Mouse (Mus musculus): ENCODE data around the gene Cytip. TPM values are rescaled to one million over a fixed set of nuclear protein-coding genes. Genes with fewer than 3 reads are reported as not detected.

Cytip gene
- total RNA-seq (2015; ENCODE audit: low replicate concordance) (11.7 and 13.8 TPM in 2 replicates), total RNA-seq (2017; ENCODE audit: low replicate concordance) (15.6 and 18.3 TPM in 2 replicates)

DNA sequence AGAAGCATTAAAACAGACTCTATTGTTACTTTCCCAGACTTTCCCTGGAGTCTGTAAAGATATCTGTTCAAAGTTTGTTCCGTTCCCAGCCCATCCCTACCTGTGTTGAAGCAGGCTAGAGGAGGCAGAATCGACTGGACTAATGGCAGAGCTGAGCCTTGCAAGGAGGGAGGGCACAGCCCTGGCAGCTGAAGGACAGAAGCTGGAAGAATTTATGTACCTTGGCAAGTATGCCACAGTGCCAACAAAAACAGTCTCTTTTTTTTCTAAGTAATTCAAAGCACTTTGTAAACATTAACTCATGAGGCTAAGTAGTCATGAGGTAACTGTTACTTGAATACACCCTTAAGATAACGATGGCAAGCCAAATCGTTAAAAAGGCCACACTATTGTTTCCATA is at the start of gene Cytip:
TSS of gene Cytip (minus strand) at position 187 of the 400 bp plus-strand sequence.
- no peak for ATAC-seq (replicated peaks; ENCODE audit: low FRiP score, poor library complexity, severe bottlenecking)

DNA sequence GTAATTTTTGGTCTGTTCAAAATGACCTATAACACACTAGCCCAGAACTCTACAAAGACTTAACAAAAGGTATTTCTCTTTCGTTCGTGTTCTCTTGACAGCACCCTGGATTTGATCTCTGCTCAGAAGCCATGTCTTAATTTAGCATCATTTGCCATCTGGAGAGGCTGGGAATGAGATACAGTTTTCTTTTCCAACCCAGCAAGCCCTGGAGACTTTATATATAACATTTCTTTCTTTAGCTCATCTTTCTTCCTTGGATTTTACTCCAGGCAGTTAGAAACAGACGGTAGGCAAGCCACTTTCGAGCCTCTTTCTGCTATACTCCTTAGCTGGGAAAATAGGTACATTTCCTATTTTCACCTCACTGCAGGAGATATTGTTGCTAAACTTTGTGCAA is 45.3 kb upstream of the Cytip start:
- no peak for ATAC-seq (replicated peaks; ENCODE audit: low FRiP score, poor library complexity, severe bottlenecking)

- ATAC-seq (replicated peaks; ENCODE audit: low FRiP score, poor library complexity, severe bottlenecking): no peak
Measured at GRCm38 (mm10) chr2:58237487-58237886, 42.2 kb upstream of the Cytip start.

- no peak for ATAC-seq (replicated peaks; ENCODE audit: low FRiP score, poor library complexity, severe bottlenecking)
Measured at GRCm38 (mm10) chr2:58199442-58199841, 4.1 kb upstream of the Cytip start.

GRCm38 (mm10) chr2:58196880-58197279 is 1.5 kb upstream of the Cytip start:
- ATAC-seq (replicated peaks; ENCODE audit: low FRiP score, poor library complexity, severe bottlenecking): no peak

GRCm38 (mm10) chr2:58194422-58195115 is 763 bp downstream of the Cytip start:
- no peak for ATAC-seq (replicated peaks; ENCODE audit: low FRiP score, poor library complexity, severe bottlenecking)

- no peak for ATAC-seq (replicated peaks; ENCODE audit: low FRiP score, poor library complexity, severe bottlenecking)
Measured at GRCm38 (mm10) chr2:58192160-58192559, 3.2 kb downstream of the Cytip start.

GRCm38 (mm10) chr2:58189501-58189900 is 5.8 kb downstream of the Cytip start:
- ATAC-seq (replicated peaks; ENCODE audit: low FRiP score, poor library complexity, severe bottlenecking): no peak

DNA sequence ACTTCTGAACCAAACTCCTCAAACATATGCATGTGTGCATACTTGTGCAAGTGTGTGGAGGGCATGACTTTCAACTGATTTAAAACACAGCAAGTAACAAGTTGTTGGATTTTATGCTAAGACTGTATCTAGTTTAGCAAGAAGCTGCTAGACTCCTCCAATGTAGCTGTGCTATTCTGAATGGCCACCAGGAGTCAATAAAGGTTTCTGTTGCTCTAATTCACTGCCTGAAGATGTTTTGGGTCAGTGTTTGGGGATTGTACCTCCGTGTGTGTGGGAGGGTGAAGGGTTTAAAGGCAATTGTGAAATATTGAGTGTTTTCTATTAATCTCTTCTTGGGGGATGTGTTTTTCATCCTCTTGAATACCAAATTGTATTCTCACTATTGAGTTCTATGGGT is 6.4 kb downstream of the Cytip start:
- no peak for ATAC-seq (replicated peaks; ENCODE audit: low FRiP score, poor library complexity, severe bottlenecking)

DNA sequence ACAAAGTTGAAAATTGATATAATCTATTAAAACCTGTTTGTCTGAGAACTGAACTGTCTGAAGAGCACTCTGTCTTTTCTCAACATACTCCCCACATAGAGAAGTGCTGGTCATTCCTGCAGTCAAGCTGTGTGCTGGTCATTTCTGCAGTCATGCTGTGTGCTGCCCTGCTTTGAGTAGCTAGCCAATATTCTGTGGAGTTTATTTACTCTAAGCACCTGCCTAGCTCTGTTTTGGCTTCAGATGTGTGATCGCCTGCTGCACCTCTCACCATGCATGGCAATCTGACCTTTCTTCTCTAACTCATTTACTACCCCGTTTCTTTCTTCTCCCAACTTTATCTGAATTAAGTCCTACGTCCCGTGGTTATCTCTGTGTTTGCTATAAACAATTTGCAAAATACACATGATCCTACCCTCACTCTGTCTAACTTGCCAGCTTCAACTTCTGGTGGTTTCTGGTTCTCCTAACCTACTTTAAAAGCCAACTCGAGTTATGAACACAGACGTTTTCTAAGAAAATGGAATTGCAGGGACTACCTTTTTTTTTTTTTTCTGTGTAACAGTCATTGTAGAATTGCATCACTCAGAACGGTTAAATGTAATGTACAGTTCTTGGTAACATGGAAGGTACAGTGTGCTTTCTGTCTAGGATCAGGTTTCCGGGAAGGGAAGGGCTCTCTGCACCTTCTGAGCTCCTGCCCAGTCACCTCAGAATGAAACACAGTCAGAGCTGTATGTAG is 7.9 kb downstream of the Cytip start:
- ATAC-seq (replicated peaks; ENCODE audit: low FRiP score, poor library complexity, severe bottlenecking): no peak

GRCm38 (mm10) chr2:58184197-58184596 is 11.1 kb downstream of the Cytip start:
- no peak for ATAC-seq (replicated peaks; ENCODE audit: low FRiP score, poor library complexity, severe bottlenecking)

- no peak for ATAC-seq (replicated peaks; ENCODE audit: low FRiP score, poor library complexity, severe bottlenecking)
Measured at GRCm38 (mm10) chr2:58183658-58184057, 11.7 kb downstream of the Cytip start.

DNA sequence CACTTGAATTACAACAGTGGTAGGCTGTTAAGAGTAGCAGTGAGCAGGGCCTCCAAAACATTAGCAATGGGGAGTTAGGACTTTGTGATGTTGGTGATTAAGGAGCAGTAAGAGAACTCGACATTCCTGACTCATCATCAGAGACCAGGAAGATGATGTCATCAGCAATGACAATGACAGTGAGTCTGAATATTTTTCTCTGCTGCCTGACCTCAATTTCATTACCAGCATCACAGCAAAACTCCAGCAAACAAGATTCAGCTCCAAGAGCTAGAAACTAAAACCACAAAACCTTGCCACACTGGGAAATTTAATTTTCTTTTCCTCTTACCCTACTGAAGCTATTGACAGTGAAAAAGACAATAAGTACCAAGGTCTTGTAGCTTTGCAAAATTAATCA is 14.6 kb downstream of the Cytip start:
- no peak for ATAC-seq (replicated peaks; ENCODE audit: low FRiP score, poor library complexity, severe bottlenecking)

GRCm38 (mm10) chr2:58179056-58179455 is 16.3 kb downstream of the Cytip start:
- ATAC-seq (replicated peaks; ENCODE audit: low FRiP score, poor library complexity, severe bottlenecking): no peak

GRCm38 (mm10) chr2:58175392-58176291 is 19.7 kb downstream of the Cytip start:
- ATAC-seq (replicated peaks; ENCODE audit: low FRiP score, poor library complexity, severe bottlenecking): no peak

GRCm38 (mm10) chr2:58174476-58175286 is 20.7 kb downstream of the Cytip start:
- no peak for ATAC-seq (replicated peaks; ENCODE audit: low FRiP score, poor library complexity, severe bottlenecking)

DNA sequence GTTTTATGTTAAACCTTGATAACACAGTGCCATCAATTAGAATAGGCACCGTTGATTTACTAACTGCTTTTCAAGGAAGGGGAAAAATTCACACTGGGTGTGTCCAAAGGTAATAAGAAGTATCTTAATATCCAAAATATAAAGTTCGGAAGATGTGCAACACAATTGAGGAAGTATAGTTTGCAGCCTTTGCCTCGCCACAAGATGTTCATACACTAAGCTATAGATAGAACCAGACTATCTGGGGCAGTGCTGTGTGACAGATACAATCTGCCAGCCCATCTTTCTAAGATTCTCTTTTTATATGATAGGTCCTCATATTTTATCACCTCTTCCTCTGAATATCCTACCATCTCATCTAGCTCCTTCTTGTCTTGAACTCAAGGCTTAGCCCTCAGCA is 22.4 kb downstream of the Cytip start:
- no peak for ATAC-seq (replicated peaks; ENCODE audit: low FRiP score, poor library complexity, severe bottlenecking)

GRCm38 (mm10) chr2:58169173-58169572 is 26.2 kb downstream of the Cytip start:
- no peak for ATAC-seq (replicated peaks; ENCODE audit: low FRiP score, poor library complexity, severe bottlenecking)

DNA sequence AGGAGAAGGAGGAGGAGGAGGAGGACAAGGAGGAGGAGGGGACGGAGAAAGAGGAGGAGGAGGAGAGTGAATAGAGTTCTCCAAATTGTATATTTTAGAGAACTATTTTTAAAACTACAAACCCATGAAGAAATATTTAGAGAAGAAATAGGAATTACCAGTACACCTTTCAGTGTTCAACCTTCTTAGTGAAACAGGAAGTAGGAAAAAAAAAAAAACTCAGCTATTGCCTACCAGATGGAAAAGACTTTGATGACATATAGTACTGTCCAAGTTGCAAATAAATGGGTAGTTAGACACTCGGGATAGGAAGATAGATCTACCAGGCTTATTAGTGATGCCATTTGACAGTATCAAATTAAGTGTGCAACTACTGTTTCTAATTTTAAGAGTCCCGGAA is 27.7 kb downstream of the Cytip start:
- ATAC-seq (replicated peaks; ENCODE audit: low FRiP score, poor library complexity, severe bottlenecking): no peak

DNA sequence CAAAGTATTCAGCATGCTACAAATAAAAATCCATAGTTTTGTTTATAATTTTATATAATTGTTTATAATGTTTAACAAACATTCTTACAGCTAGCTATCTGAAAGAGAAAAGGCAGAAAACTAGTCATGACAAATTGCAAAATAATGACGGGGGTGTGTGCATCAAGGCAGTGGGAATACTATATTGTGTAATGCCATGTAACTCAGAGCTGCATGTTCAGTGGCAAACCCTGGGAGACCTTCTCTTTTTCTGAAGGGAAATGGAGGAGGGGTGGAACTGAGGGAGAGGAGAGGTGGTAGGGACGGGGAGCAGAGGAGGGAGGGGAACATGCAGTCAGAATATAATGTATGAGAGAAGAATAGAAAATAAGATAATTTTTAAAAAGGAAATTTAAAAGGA is 28.6 kb downstream of the Cytip start:
- no peak for ATAC-seq (replicated peaks; ENCODE audit: low FRiP score, poor library complexity, severe bottlenecking)

All from erythroblast, adult 5-6 weeks (primary cell).